Mouse (Mus musculus) heart, embryonic 16.5 days (tissue): Measurements from ENCODE around the gene Pskh1. TPM values are rescaled to one million over a fixed set of nuclear protein-coding genes. Genes with fewer than 3 reads are reported as not detected.

Experiments used
- ATAC-seq: fragments of 200-750 bp; cut with Nextera tagmentation; replicated peaks from 2 replicates; pipeline ENCODE4 v1.8.0; 2017; ENCODE audit warnings: moderate number of reproducible peaks; ENCODE audit not compliant: insufficient read depth, low FRiP score; ENCODE audit errors: extremely low read depth
- H3K27ac ChIP-seq: fragments of 300-500 bp; sonication (generic); 2 replicates; pipeline ENCODE4 v1.5.1; 2014; ENCODE audit warnings: mild to moderate bottlenecking, low read length, control low read depth, moderate library complexity
- H3K27me3 ChIP-seq: fragments of 300-500 bp; sonication (generic); 2 replicates; pipeline ENCODE4 v1.6.1; 2014; ENCODE audit warnings: low read length, mixed read lengths; ENCODE audit not compliant: control insufficient read depth, insufficient read depth
- H3K36me3 ChIP-seq: fragments of 300-500 bp; sonication (generic); 2 replicates; pipeline ENCODE4 v1.6.1; 2014; ENCODE audit not compliant: control insufficient read depth, insufficient read depth
- H3K4me1 ChIP-seq: fragments of 300-500 bp; sonication (generic); 2 replicates; pipeline ENCODE4 v1.6.1; 2014; ENCODE audit warnings: low read length, mixed read lengths; ENCODE audit not compliant: control insufficient read depth, insufficient read depth
- H3K4me2 ChIP-seq: fragments of 300-500 bp; sonication (generic); 2 replicates; pipeline ENCODE4 v1.6.1; 2014; ENCODE audit warnings: low read depth, mild to moderate bottlenecking, control low read depth, low read length
- H3K4me3 ChIP-seq: fragments of 300-500 bp; sonication (generic); 2 replicates; pipeline ENCODE4 v1.5.1; 2014; ENCODE audit warnings: mild to moderate bottlenecking, control low read depth, low read length
- H3K9ac ChIP-seq: fragments of 300-500 bp; sonication (generic); 2 replicates; pipeline ENCODE4 v1.6.1; 2014; ENCODE audit warnings: low read length, control low read depth
- H3K9me3 ChIP-seq: fragments of 300-500 bp; sonication (generic); replicated peaks from 2 replicates; pipeline ENCODE4 v1.6.1; 2016; ENCODE audit warnings: low read length; ENCODE audit not compliant: control insufficient read depth
- WGBS: fragments of 180-500 bp; shearing (Covaris S2); extraction: QIAGEN DNeasy Blood & Tissue Kit; methylation state at CpG from one replicate; pipeline ENCODE4 v1.1.7; 2014; 5-methylcytosine and 5-hydroxymethylcytosine counted together
- polyA plus RNA-seq: library from polyadenylated mRNA; unstranded; fragments of >200 nt; fragmentation: Nextera tagmentation; extraction: Ambion mirVana; gene quantifications from 2 replicates; pipeline ENCODE4 v1.2.1, GENCODE M21; 2015

Pskh1 gene
- 22.8 and 25.1 TPM in 2 replicates for polyA plus RNA-seq

DNA sequence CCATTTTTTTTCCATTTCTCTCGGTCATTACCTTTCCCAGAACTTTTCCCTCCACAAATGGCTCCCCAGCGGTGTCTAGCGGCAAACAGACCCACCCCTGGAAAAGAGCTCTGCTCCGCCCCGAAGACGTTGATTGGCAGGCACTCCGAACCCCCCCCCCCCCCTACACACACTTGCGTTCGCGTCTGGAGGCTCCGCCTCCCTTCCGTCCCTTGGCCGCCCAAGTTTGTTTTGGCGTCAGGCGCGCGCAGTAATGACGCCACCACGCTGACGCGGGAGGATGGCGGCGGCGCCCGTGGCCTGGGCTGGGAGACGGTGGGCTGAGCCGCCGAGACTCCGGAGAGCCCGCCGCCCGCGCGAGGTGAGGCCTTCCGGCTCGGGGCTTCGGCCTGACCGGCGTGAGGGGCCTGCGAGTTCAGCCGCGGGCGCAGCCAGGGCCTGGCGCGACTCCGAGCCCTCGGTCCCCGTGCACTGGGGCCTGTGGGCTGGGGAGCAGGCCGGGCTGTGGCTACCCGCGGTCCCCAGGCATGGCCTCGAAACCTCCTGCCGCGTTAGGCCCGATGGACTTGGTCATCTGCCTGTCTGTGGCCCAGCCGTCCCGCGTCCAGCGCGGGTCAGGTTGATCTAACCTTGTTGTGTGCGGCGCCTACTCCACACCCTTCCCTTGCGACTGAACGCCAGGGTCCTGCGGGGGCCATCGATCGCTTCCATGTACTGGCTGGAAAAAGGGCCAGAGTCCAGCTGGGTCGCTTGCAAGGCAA is at the start of gene Pskh1:
Gene Pskh1 (plus strand): TSS at position 262 of the 761 bp plus-strand sequence.
- Histone ChIP-seq H3K9me3 (no peaks in the 10 kb centered on the region), H3K27ac (peak within 1 kb of the TSS; percentile 89), H3K4me3 (peak within 1 kb of the TSS; percentile 92), H3K9ac (peak within 1 kb of the TSS; percentile 99), H3K36me3 (no peaks in the 10 kb centered on the region), H3K4me1 (peaks cover 9% of the 10 kb centered on the region), H3K27me3 (no peaks in the 10 kb centered on the region), H3K4me2 (peak within 1 kb of the TSS; percentile 84)
- peak; percentile 96 for ATAC-seq
- WGBS: under 1% methylated on average over 59 of the region's 68 CpGs

DNA sequence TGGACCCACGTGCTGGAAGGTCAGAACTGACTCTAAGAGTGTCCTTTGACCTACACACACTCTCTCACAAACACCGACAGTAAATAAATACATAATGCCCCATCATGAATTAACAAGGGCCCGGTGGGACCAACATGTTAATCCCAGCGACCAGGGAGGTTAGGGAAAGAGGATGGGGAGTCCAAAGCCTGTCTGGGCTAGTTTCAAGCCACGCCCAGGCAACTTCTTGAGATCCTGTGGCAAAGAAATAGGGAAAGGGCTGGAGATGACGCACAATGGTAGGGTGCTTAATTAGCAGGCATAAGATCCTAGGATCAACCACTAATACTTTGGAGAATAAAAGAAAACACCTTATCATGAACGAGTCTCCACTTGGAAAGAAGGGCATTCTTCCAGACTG is 49.6 kb upstream of the Pskh1 start:
- no peaks in the 10 kb centered on the region for H3K9me3 ChIP-seq
- H3K27me3 ChIP-seq: no peaks in the 10 kb centered on the region
- ATAC-seq: no peak
- H3K4me2 ChIP-seq: peak overlapping the region; percentile 52
- no peak overlapping the region for H3K27ac ChIP-seq
- peak overlapping the region; percentile 17; the same call in 1 of the 2 replicates for H3K9ac ChIP-seq
- peaks cover 11% of the 10 kb centered on the region for H3K4me1 ChIP-seq
- H3K4me3 ChIP-seq: peak overlapping the region; percentile 14; the same call in 1 of the 2 replicates
- WGBS: 66% methylated on average over 7 of the region's 7 CpGs
- peaks cover 18% of the 10 kb centered on the region for H3K36me3 ChIP-seq

DNA sequence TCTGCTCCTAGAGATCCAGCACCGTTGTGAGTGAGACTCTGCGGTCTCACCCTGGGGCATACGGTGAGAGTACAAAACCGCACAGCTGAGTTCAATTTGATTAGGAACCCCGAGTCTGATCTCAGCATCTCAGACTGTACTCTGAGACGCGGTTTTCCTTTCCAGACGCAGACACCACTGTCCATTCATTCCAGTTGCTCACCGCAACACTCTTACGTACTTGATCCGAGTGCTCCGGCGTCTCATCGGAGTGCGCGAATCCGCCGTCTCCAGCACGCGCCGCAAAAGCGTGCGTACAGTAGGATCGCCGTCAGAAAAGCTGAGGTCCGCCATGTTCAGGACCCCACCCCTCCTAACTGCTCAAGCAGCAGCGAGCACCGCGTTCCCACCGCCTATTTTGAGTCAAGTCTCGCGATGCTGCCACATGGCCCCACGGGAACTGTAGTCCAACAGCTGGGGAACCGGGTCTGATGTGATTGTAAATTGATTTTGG is 48.5 kb upstream of the Pskh1 start:
- Histone ChIP-seq H3K4me2 (peak overlapping the region; percentile 79), H3K27ac (peak overlapping the region; percentile 82), H3K4me3 (peak overlapping the region; percentile 91), H3K27me3 (no peaks in the 10 kb centered on the region), H3K9me3 (no peaks in the 10 kb centered on the region), H3K36me3 (peaks cover 12% of the 10 kb centered on the region), H3K4me1 (peaks cover 18% of the 10 kb centered on the region), H3K9ac (peak overlapping the region; percentile 79)
- under 1% methylated on average over 34 of the region's 34 CpGs for WGBS
- ATAC-seq: peak; percentile 60

DNA sequence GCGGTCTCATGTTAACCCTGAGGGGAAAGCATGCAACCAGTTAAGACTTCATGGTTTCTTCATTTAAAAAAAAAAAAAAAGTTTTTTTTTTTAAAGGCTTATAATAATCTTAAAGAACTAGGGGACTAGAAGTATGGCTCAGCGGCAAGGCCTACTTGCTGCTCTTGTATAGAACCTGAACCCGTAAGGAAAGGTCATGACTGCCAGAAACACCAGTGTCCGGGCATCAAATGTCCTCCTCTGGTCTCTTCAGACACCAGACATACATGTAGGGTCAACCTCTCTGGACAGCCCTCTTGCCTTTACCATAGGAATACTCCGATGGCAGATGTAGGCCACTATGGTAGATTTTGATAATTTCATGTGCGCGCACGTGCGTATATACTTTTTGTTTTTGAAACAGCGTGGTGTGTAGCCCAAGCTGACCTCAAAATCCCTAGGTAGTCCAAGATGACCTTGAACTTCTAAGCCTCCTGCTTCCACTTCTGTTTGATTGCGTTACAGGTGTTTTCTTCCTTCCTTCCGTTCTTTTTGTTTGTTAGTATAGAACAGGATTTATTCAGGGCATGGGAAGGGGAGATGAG is 48.0 kb upstream of the Pskh1 start:
- no peak overlapping the region for H3K9ac ChIP-seq
- H3K4me2 ChIP-seq: peak overlapping the region; percentile 79; the same call in 1 of the 2 replicates
- H3K27ac ChIP-seq: peak overlapping the region; percentile 19; the same call in 1 of the 2 replicates

DNA sequence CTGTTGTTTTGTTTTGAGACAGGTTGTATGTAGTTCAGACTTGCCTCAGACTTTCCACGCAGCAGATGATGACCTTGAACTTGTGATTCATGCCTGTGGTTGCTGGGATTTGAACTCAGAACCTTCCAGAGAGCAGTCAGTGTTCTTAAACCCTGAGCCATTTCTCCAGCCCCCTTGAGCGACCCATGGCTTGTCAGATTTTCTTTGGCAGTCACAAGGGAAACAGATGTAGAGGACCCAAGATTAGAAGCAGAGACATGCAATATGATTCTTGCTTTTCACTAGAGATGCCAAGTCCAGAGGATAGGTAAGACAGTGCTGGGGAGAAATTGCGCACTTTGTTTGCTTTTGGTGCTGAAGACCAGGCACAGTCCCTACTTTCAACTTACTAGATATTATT is 47.1 kb upstream of the Pskh1 start, which contains the start of gene Cenpt:
Gene Cenpt (minus strand): TSS at position 101 of the 400 bp plus-strand sequence.
- no peak within 1 kb of the TSS for H3K9ac ChIP-seq
- peaks cover 32% of the 10 kb centered on the region for H3K4me1 ChIP-seq
- H3K4me3 ChIP-seq: no peak within 1 kb of the TSS
- no peak within 1 kb of the TSS for H3K4me2 ChIP-seq
- no peaks in the 10 kb centered on the region for H3K9me3 ChIP-seq
- H3K27me3 ChIP-seq: no peaks in the 10 kb centered on the region
- H3K36me3 ChIP-seq: peaks cover 7% of the 10 kb centered on the region
- 85% methylated on average over 3 of the region's 3 CpGs for WGBS
- H3K27ac ChIP-seq: peak within 1 kb of the TSS; percentile 19; the same call in 1 of the 2 replicates
- no peak for ATAC-seq

More for the DNA sequence above, 48.0 kb upstream of the Pskh1 start:
- ATAC-seq: no peak
- H3K36me3 ChIP-seq: peaks cover 7% of the 10 kb centered on the region
- H3K4me1 ChIP-seq: peaks cover 24% of the 10 kb centered on the region
- peak overlapping the region; percentile 91 for H3K4me3 ChIP-seq
- 78% methylated on average over 12 of the region's 12 CpGs for WGBS
- H3K9me3 ChIP-seq: no peaks in the 10 kb centered on the region
- H3K27me3 ChIP-seq: no peaks in the 10 kb centered on the region

DNA sequence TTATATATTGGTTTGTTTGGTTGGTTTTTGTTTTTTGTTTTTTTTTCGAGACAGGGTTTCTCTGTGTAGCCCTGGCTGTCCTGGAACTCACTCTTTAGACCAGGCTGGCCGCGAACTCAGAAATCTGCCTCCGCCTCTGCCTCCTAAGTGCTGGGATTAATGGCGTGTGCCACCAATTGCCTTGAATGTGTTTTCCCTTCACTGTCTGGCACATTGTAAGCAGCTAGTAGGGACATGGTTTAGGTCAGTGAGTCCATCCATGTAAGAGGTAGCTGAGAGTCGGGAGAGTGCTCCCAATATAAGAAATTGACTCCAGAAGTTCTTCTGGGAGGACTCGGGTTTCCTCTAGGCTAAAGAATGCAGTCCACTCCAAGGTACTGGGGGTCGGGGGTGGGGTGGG is 45.9 kb upstream of the Pskh1 start:
- no peak; the same call in 1 of the 2 replicates for ATAC-seq

DNA sequence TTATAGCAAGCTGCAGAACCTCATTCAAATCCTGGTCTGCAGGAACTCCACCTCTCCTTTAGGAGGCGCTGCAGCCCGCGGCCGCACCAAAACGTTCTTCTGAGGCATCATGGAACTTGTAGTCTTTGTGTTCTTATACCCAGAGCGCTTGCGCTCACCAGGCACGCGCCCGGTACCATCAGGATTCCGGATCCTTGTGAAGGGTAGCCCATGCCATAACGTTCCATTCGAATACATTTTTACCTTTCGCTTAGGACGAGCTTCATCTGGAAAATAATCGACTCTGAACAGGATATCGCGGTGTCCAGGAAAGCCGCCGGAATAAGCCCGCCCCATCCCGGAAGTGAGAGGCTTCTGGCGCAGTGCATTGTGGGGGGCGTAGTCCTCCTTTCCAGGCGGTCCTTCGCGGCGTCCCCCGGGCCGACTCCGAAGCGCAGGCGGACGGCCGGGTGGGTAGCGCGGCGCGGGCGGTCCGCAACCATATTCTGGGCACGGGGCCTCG is 45.5 kb upstream of the Pskh1 start, which contains the start of gene Thap11:
Gene Thap11 (plus strand): TSS at position 418 of the 502 bp plus-strand sequence.
- ATAC-seq: peak; percentile 90
- WGBS: under 1% methylated on average over 43 of the region's 43 CpGs
- Histone ChIP-seq H3K9me3 (no peaks in the 10 kb centered on the region), H3K9ac (peak within 1 kb of the TSS; percentile 86), H3K27ac (peak within 1 kb of the TSS; percentile 86), H3K4me1 (peaks cover 37% of the 10 kb centered on the region), H3K36me3 (no peaks in the 10 kb centered on the region), H3K4me2 (peak within 1 kb of the TSS; percentile 86), H3K27me3 (no peaks in the 10 kb centered on the region), H3K4me3 (peak within 1 kb of the TSS; percentile 74)

More for the DNA sequence above, 45.9 kb upstream of the Pskh1 start:
- Histone ChIP-seq H3K36me3 (no peaks in the 10 kb centered on the region), H3K9ac (peak overlapping the region; percentile 86), H3K4me3 (peak overlapping the region; percentile 74), H3K4me2 (peak overlapping the region; percentile 57), H3K27me3 (no peaks in the 10 kb centered on the region), H3K9me3 (no peaks in the 10 kb centered on the region), H3K4me1 (peaks cover 33% of the 10 kb centered on the region), H3K27ac (peak overlapping the region; percentile 54)
- WGBS: 22% methylated on average over 8 of the region's 8 CpGs

DNA sequence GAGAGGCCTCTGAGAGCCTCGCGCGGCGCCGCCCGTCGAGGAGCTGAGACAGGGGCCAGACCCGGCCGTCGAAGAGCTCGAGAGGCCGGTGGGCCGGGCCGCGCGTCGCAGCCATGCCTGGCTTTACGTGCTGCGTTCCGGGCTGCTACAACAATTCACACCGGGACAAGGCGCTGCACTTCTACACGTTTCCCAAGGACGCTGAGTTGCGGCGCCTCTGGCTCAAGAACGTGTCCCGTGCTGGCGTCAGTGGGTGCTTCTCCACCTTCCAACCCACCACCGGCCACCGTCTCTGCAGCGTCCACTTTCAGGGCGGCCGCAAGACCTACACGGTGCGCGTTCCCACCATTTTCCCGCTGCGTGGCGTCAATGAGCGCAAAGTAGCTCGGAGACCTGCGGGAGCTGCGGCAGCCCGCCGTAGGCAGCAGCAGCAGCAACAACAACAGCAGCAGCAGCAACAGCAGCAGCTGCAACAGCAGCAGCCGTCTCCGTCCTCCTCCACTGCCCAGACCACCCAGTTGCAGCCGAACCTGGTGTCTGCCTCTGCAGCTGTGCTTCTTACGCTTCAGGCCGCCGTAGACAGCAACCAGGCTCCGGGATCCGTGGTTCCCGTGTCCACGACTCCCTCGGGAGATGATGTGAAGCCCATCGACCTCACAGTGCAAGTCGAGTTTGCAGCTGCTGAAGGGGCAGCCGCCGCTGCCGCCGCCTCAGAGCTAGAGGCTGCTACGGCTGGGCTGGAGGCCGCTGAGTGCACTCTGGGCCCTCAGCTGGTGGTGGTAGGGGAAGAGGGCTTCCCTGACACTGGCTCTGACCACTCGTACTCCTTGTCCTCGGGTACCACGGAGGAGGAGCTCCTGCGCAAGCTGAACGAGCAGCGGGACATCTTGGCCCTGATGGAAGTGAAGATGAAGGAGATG is 44.7 kb upstream of the Pskh1 start:
- Histone ChIP-seq H3K4me1 (peaks cover 40% of the 10 kb centered on the region), H3K9ac (peak overlapping the region; percentile 86), H3K27me3 (no peaks in the 10 kb centered on the region), H3K36me3 (no peaks in the 10 kb centered on the region), H3K4me2 (peak overlapping the region; percentile 86), H3K27ac (peak overlapping the region; percentile 86), H3K4me3 (peak overlapping the region; percentile 74), H3K9me3 (no peaks in the 10 kb centered on the region)
- peak; percentile 26 for ATAC-seq
- WGBS: 1% methylated on average over 71 of the region's 71 CpGs
